Mouse (Mus musculus) left cerebral cortex, postnatal 25 days (tissue): ENCODE measurements around the gene Ino80d. TPM values are rescaled to one million over a fixed set of nuclear protein-coding genes. Genes with fewer than 3 reads are reported as not detected.

Experiments used
- DNase-seq, 2 experiments: peaks; one replicate each; pipeline ENCODE4 v3.0.0; 2022; ENCODE audit warnings: low spot score in 2 of 2, mixed read lengths in 1 of 2
- intact Hi-C: fragments of 180-260 bp; cut with DNase I; formaldehyde crosslinking; loops from one replicate; pipeline ENCODE4 v1.15.1; 2025
- total RNA-seq, 2 experiments: library from RNA; stranded (reverse); gene quantifications; 2 replicates each; pipeline ENCODE4 v1.2.3; 2021

The Ino80d gene
- total RNA-seq, 2 experiments from 2014 or later: 28.5 to 28.8 TPM

DNA sequence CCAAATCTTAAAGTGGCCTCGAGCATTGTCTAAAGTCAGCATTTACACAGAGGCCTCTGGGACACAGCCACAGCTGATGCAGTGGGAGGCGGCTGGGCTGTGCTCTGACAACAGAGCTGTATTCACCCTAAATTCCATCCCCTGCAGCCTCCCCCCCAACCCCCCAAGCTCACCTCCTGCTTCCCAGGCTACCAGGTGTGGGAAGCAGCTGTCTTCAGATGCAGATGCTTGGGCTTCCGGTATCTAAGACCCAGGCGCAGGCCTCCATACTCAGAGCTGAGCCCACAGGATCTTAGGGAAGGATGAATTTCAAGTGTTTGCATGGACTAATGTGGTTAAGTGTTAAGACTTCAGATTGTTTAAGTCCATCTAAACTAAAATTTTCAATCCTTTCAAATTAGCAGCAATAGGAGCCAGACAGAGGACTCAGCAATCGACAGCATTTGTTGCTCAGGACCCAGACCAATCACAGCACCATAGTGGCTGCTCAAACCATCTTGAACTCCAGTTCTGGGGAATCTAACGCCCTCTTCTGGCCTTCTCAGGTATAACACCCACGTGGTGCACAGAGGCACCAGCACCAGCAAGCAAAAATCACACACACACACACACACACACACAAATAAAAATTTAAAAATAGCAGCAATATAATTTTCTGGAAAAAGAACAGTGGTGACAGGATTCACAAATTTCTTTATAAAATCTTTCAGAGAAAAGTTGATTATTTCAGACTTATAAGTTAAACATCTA lies 3.8 kb downstream of the Ino80d start:
- intact Hi-C loops: no loop called here
- DNase-seq: peak in 1 of 2 experiments; percentile 20

DNA sequence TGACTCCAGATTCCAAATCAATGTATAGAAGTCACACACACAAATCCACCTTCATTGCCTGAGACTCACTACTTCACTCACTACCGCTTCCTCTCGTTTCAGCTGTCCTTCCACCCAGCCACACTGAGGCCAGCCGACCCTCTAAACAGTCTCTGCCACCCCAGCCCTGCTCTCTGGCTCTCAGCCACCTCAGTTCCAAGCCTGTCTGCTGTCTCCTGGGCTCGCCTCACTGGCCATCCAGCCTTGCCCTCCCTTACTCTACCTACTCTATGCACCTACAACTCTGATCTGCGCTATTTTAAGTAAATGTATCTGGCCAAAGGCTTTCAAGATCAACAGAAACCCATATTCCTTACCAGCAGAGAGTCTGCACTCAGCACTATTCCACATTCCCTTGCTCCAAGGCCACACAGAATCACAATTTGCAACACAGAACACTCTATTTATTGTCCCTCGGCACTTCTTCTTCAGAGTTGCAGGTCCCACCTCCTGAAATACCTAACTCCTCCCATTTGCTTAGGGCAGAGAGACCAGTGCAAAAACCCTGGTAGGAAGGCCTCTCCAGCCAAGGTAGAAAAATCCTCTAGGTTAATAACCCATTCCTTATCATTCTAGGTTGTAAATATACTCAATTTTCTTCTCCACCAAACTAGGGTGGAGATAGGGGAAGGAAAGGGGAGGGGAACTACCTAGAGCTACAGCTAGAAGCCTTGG lies 6.7 kb downstream of the Ino80d start:
- no peak for DNase-seq
- intact Hi-C loops: no loop called here

DNA sequence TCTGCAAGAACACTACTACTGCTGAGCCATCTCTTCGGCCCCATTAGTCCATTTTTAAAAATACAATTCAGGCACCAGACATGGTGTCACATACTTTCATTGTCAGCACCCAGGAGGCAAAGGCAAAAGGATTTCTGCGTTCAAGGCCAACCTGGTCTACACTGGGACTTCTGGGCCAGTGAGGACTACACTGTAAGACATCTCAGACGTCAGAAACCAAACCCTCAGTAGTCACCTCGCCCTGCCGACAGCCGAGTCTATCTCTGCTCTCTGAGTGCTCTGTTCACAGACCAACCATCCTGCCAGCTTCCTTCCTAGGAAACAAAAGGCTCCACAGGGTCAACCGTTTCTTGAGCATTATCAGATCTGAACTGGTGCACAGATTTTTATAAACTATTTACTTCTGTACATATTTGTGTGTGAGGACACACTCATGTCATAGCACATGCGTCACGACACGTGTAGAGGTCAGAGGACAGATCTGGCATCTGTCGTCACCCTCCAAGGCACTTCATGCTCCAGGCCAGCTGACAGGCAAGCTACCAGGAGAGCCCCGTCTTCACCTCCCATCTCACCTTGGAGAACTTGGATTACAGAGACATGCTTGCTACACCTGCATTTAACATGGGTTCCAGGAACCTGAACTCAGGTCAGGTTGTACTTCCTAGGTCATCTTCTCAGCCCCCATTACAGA lies 11.6 kb downstream of the Ino80d start:
- no peak for DNase-seq
- intact Hi-C loops: no loop called here

DNA sequence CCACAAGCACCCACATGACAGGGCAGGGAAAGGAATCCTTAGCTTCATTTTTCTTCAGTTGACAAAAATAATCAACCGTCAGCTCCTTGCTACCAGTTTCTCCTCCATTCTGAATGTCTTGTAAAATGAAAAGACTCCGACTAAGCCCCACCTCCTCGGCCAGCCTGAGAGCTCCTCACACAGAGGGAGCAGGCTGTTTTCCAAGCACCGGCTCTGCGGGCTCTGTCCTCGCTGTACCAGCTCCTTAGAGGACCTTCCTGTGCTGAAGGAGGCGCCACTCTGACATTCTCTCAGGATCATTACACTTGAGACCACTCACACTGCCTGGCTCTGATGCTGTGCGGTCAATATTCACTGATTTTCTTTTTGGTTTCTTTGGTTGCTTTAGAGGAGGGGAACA lies 14.3 kb downstream of the Ino80d start:
- DNase-seq: peak in 1 of 2 experiments; percentile 18
- intact Hi-C loops: no loop called here

DNA sequence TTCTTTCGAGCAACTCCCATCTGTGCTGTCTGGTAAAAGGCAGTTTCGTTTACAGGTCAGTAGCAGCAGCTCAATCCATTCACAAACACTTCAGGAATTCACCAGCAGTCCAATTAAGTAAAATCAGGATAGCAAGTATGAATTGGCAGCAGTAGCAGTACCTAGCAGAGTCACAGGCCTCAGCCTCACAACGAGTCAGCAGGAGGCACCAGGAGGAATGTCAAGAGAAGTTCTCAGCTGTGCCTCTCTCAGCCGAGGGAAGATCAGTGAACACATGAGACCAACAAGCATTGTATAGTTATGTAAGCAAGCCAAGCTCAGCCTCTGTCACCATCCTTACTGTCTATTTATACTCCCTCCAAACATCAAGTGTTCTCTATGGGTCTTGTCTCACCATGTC lies 15.6 kb downstream of the Ino80d start:
- intact Hi-C loops: no loop called here
- no peak for DNase-seq

DNA sequence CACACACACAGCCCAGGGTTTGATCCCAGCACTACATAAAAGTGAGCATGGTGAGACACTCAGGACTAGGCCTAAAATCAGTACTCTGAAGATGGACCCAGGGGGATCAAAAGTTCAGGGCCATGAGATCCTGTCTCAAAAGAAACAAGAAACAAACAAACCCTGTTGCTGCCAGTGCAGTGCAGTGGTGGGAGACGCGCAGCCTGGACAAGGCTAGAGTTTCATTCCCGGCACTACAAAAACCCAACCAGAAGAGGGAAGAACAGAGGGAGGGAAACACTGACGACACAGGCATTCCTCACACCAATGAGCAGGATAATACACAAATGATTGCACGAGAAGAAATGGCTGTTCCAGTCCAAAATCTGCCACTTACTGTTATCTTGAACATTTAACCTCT lies 18.4 kb downstream of the Ino80d start:
- DNase-seq: no peak
- intact Hi-C loops: no loop called here

DNA sequence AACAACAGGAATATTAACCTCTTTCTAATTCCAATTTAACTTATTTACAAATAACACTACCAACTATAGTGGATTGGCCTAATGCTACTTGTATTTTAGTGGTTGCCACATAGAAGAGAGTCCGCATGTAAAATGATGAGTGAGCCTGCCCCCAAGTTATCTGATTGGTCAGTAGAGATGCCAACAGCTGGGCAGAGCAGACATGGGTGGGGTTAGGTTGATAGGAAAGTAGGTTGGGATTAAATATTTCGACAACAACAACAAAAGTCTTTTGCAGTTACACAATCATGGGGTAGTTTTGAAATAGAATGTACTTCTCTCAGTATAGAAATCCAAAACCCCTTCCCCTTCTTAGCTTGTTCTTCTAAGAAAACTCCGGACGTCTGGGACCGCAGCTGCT lies 24.7 kb downstream of the Ino80d start:
- no peak for DNase-seq
- intact Hi-C loops: no loop called here

DNA sequence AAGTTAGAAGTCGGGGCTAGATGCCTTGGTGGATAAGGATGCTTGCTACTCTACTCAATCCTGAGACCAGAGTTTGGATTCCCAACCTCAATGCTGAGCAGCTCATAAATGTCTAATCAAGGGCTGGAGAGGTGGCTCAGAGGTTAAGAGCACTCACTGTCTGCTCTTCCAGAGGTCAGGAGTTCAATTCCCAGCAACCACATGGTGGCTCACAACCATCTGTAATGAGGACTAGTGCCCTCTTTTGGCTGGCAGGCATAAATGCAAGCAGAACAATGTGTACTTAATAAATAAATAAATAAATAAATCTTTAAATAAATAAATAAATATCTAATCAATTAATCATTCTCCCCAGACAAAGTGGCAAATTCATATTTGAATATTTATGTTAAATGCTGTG lies 25.9 kb downstream of the Ino80d start:
- no peak for DNase-seq
- intact Hi-C loops: no loop called here

DNA sequence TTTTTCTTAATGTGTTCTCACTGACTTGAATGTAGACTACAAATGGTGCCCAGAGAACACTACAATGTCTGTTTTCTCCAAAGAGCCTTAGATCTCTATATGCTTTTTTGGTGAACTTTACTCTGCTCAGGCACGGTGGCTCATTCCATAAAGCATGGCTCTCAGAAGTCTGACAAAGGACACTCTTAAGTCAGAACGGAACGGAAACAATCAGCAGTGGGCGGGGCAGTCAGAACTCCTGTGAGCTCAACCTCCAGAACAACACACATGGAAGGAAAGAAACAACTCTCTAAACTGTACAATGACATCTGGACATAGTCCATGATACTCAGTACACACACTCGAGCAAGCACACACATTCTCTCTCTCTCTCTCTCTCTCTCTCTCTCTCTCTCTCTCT lies 34.2 kb downstream of the Ino80d start:
- intact Hi-C loops: no loop called here
- DNase-seq: no peak

DNA sequence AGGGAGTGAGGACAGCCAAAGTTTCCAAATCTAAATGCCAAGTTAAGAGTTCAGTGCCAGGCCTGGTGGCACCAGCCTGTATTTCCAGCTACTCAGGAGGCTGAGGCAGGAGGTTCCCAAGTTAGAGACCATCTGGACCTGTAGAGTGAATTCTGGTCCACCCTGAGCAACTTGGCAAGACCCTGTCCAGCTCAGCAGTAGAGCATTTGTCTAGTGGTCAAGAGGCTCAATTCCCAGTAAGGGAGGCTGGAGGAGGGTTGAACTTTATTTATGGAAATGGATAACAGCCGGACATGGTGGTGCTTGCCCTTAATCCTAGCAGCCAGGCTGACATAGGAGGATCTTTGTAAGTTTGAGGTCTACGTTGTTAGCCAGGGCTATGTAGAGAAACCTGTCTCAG lies 38.1 kb downstream of the Ino80d start:
- intact Hi-C loops: no loop called here
- no peak for DNase-seq

DNA sequence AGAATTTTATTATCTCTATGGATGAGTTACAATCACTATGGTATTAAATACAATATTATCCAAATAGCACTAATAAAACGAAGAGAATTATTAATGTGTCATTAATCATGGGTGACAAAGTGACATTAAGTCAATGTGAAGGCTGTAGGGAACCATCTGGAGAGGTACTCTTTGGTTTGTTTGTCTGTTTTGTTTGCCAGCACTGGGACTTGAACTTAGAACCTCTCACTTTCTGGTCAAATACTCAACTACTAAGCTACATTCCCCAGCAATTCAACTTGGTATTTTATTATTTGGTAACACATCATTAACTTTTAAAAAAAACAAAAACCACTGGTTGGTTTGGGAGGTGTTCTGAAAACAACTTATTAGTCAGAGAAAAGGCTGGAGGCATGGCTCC lies 43.1 kb downstream of the Ino80d start:
- DNase-seq: no peak
- intact Hi-C loops: no loop called here

DNA sequence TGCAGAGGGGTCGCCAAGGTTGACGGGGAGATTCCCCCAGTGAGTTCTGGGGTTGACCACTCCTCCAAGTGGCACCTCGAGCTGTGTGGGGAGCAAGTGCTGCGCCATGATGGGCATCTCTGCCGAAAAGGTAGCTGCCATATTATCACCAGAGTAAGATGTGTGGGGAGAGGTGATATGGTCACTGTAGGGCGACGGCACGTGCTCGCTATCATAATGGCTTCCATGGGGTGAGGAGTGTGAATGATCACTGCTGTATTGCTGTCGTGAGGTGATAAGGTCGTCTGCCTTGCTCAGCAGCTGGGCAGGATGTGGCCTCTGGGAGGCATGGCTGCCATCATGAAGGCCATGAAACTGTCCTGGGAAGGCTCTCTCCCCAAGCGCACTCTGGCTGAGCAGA lies 56.1 kb downstream of the Ino80d start:
- DNase-seq: no peak
- intact Hi-C loops: no loop called here

DNA sequence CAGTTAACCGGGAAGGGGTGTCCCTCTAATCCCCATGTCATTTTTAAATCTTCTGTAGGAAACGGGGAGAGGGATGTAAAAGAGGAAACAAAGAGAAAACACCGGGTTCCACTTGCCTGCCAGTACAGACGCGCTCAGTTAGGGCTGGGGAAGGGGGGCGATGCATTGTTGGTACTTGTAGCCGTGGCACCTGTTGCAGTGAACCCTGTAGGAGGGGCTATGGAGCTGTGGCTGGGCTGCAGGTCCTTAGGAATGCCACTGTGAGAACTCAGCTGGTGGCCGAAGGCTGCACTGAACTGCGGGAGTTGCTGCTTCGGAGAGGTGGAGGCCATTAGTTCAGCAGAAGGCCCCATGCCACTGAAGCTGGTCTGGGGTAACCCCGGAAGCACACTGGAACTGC lies 56.6 kb downstream of the Ino80d start:
- DNase-seq: no peak
- intact Hi-C loops: no loop called here

DNA sequence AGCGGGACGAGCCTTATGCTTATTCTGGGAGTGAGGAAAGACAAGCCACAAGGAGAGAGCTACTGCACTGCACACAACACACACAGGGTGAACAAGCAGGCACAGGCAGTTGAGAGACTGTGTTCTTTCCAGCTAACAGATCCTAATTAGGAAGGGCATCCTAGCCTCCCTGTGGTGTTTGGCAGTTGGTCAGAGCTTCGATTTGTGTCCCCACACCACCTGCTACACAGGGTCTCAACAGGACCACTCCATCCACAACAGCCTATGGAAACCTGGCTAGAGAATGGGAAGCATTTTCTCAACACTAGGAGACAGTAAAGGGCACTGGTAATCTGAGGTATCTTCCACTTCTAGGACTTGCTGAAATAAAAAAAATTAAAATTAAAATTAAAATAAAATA lies 57.1 kb downstream of the Ino80d start:
- no peak for DNase-seq
- intact Hi-C loops: no loop called here

DNA sequence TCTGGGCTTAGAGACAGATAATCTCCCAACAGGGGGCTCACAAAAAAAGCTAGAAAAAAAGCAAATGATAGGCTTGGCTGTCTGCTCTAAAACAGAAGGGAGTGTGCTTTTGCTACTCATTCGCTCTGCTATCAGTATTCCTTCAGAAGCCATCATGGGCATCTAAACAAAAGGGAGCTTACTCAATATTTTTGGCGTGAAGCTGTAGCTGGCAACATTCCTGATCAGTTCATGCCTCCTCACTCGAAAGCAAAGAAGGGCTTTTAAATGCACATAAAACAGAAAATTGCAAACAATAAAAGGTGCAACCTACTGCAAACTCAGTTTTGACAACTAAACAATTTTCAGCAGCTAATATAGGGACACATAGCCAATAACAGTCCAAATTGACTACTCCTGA lies 59.1 kb downstream of the Ino80d start:
- DNase-seq: no peak

DNA sequence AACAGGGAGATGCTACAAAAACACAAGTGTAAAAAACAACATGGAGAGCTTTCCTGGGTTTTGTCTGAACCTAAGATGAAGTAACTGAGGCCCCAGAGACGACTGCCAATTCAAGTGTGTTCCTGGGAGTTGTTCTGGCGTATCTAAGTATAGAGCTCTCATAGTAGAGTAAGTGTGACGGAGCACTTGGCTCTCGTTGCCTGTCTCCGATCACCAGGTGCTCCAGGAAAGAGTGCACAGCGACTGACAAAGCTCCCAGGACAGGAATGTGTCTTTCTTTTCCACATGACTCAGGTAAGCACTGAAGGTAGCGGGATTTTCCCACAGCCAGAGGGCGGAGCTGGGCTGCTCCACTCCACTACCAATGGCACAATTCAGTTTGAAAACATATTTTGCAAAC lies 63.6 kb downstream of the Ino80d start:
- peak in 1 of 2 experiments; percentile 22 for DNase-seq
- intact Hi-C loops: no loop called here

More for the DNA sequence above, 59.1 kb downstream of the Ino80d start:
- intact Hi-C loops: no loop called here

DNA sequence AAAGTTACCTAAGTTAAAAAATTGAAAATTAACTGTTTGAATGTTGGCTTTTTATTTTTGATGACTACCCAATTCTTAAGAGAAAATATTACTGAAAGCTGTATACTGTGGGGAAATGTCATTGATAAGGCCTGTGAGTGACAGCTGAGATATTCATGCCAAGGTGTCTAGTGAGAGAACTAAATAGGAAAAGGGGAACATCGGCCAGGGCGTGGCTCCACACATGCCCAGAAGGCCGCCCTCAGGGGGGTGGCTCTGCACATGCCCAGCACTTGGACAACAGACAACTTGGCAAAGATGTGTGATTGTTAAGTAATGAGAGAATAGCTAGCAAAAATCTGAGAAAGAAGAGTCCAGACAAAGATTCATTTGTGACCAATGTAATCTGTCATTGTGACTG lies 64.5 kb downstream of the Ino80d start:
- DNase-seq: no peak

DNA sequence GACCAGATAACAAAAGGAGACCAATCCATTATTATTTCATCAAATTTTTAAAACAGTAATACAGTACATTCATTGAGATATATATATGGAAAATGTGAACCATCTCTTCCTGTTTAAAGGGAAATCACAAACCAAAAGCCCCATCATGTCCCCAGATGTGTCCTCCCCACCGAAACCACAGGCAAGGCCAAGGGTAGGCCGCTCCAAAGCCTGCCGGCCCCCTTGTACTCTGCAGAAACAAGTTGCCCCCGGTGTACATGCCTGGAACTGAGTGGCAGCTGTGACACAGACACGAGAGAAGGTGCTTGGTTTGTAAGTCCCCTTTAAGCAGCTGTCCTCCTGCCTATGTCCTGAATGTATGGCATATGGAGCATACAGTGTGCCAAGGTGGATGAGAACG lies 66.5 kb downstream of the Ino80d start:
- intact Hi-C loops: no loop called here
- no peak for DNase-seq

More for the DNA sequence above, 64.5 kb downstream of the Ino80d start:
- intact Hi-C loops: no loop called here

DNA sequence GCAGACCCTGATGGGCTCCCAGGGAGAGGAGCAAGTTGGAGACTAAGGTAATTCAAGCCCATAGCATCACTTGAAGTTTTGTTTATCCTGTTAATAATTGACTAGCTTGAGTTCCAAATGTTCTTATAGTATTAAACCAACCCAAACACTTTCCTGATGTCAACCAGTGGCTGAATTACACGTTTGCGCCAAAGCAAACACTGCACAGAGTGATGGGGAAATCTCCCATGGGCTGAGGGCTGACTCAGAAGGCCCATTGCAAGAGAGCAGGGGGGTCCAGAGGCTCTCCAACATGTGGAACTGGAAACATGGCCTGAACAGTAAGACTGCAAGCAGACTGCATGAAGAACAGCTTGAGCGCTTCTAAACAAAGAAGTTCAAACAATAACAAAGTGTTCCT lies 81.5 kb downstream of the Ino80d start:
- intact Hi-C loops: no loop called here
- no peak for DNase-seq

DNA sequence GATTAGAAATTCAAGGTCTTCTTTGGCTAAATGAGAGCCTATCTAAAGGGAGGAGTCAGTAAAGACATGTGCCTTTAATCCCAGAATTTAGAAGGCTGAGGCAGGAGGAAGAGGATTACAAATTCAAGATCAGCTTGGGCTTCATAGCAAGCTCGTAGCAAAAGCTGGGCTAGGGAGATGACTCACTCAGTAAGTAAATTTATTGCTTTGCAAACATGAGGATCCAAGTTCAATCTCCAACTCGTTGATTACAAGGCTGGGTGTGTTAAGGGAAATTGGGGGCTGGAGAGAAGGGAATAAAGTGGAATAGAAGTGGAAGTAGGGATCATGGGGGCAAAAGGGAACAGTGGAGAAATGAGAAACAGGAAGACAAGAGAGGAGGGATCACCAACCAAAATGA lies 94.6 kb downstream of the Ino80d start:
- intact Hi-C loops: no loop called here
- DNase-seq: no peak
